ENCODE assay signal across 8 mouse cellular contexts in the genomic region with DNA sequence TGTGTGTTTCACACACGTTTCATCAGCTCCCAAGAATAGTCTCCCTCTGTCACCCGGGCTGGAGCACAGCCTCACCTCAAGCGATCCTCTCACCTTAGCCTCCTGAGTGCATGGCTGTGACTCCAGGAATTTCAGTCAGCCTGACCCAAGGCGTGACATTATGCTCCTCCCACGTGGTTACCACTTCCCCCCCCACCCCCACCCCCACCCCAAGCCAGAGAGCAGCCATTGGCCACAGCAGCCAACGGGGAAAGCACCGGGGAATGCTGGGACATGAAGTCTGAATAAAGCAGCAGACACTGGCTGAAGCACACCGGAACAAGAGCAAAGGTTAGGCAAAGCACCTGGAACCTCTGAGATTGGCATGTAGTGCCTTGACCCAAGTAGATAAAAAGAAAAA. TPM values are rescaled to one million over a fixed set of nuclear protein-coding genes. Genes with fewer than 3 reads are reported as not detected.
DNase-seq lines count a peak whose midpoint lies in the region; ATAC-seq and TF ChIP-seq lines count a peak whose summit lies in the region.

No protein-coding gene starts in this region.

- no peak for TF ChIP-seq CTCF in liver, postnatal 0 days (IDR thresholded peaks at IDR 0.05; ENCODE audit: low read depth)

- DNase-seq in liver, postnatal 0 days, result peak; percentile 79
- DNase-seq in natural killer cell, adult 2 months (ENCODE audit: low spot score in 2 of 2), result no peak
- DNase-seq in spleen, adult 18-20 months, result no peak
- DNase-seq in cerebellum, adult 11-12 months, result no peak

- no peaks in the 10 kb centered on the region for H3K4me1 ChIP-seq in brown adipose tissue, adult 24 weeks (ENCODE audit: control insufficient read depth, insufficient read depth, insufficient read length, low read length)
- no peaks in the 10 kb centered on the region for H3K4me1 ChIP-seq in forebrain, embryonic 13.5 days
- H3K4me1 ChIP-seq in intestine, embryonic 16.5 days (ENCODE audit: control insufficient read depth, insufficient read depth, low read length), result no peaks in the 10 kb centered on the region
- no peaks in the 10 kb centered on the region for H3K4me1 ChIP-seq in liver, postnatal 0 days (ENCODE audit: insufficient read depth)
- H3K4me1 ChIP-seq in stomach, embryonic 16.5 days (ENCODE audit: control insufficient read depth, insufficient read depth, low read length), result no peaks in the 10 kb centered on the region

- no peak overlapping the region for H3K9ac ChIP-seq in forebrain, embryonic 13.5 days
- H3K9ac ChIP-seq in intestine, embryonic 16.5 days (ENCODE audit: low read depth, low read length), result no peak overlapping the region
- peak overlapping the region; percentile 44 for H3K9ac ChIP-seq in liver, postnatal 0 days (replicated peaks)
- no peak overlapping the region; the same call in 1 of the 2 replicates for H3K9ac ChIP-seq in stomach, embryonic 16.5 days (ENCODE audit: low read length)

- no peaks in the 10 kb centered on the region for H3K36me3 ChIP-seq in forebrain, embryonic 13.5 days (ENCODE audit: poor library complexity, severe bottlenecking)
- no peaks in the 10 kb centered on the region for H3K36me3 ChIP-seq in intestine, embryonic 16.5 days (ENCODE audit: control insufficient read depth, insufficient read depth, low read length)
- no peaks in the 10 kb centered on the region for H3K36me3 ChIP-seq in liver, postnatal 0 days (replicated peaks; ENCODE audit: insufficient read depth, low read length)
- H3K36me3 ChIP-seq in stomach, embryonic 16.5 days (ENCODE audit: control insufficient read depth, insufficient read depth, low read length), result no peaks in the 10 kb centered on the region

- no peak overlapping the region for H3K27ac ChIP-seq in brown adipose tissue, adult 24 weeks (replicated peaks; ENCODE audit: low read depth, low read length)
- H3K27ac ChIP-seq in forebrain, embryonic 13.5 days, result no peak overlapping the region
- no peak overlapping the region for H3K27ac ChIP-seq in intestine, embryonic 16.5 days (ENCODE audit: low read length)
- H3K27ac ChIP-seq in liver, postnatal 0 days (ENCODE audit: low read depth), result peak overlapping the region; percentile 80
- no peak overlapping the region for H3K27ac ChIP-seq in stomach, embryonic 16.5 days (ENCODE audit: low read length)

- 0 out of 2 replicates have a peak, but pooled peaks have one; percentile 36 for ATAC-seq in forebrain, embryonic 13.5 days
- ATAC-seq in intestine, embryonic 16.5 days, result peak; percentile 91
- ATAC-seq in liver, postnatal 0 days, result peak; percentile 94
- peak; percentile 77; the same call in 1 of the 2 replicates for ATAC-seq in stomach, embryonic 16.5 days (ENCODE audit: insufficient read depth, low FRiP score)

- H3K9me3 ChIP-seq in forebrain, embryonic 13.5 days (replicated peaks), result no peaks in the 10 kb centered on the region
- H3K9me3 ChIP-seq in intestine, embryonic 16.5 days (ENCODE audit: control insufficient read depth, low read length), result no peaks in the 10 kb centered on the region
- H3K9me3 ChIP-seq in liver, postnatal 0 days (ENCODE audit: low read length), result no peaks in the 10 kb centered on the region
- no peaks in the 10 kb centered on the region for H3K9me3 ChIP-seq in stomach, embryonic 16.5 days (replicated peaks; ENCODE audit: control insufficient read depth, low read length)

- TF ChIP-seq EP300 in liver, postnatal 0 days (IDR thresholded peaks at IDR 0.05; ENCODE audit: low read depth), result no peak

- WGBS in forebrain, embryonic 13.5 days, result 59% methylated on average over 8 of the region's 8 CpGs
- 27% methylated on average over 8 of the region's 8 CpGs for WGBS in intestine, embryonic 16.5 days
- WGBS in liver, postnatal 0 days (ENCODE audit: insufficient replicate concordance), result 33% methylated on average over 8 of the region's 8 CpGs
- 23% methylated on average over 8 of the region's 8 CpGs for WGBS in stomach, embryonic 16.5 days

- no peak overlapping the region for H3K4me2 ChIP-seq in forebrain, embryonic 13.5 days
- H3K4me2 ChIP-seq in intestine, embryonic 16.5 days (ENCODE audit: low read depth, low read length), result peak overlapping the region; percentile 16; the same call in 1 of the 2 replicates
- H3K4me2 ChIP-seq in liver, postnatal 0 days (ENCODE audit: low read depth, low read length), result peak overlapping the region; percentile 55
- H3K4me2 ChIP-seq in stomach, embryonic 16.5 days (ENCODE audit: low read depth, low read length), result peak overlapping the region; percentile 8; the same call in 1 of the 2 replicates

- H3K27me3 ChIP-seq in forebrain, embryonic 13.5 days, result no peaks in the 10 kb centered on the region
- no peaks in the 10 kb centered on the region for H3K27me3 ChIP-seq in intestine, embryonic 16.5 days (replicated peaks; ENCODE audit: control insufficient read depth, insufficient read depth, low read length)
- H3K27me3 ChIP-seq in liver, postnatal 0 days (ENCODE audit: insufficient read depth, low read length), result no peaks in the 10 kb centered on the region
- H3K27me3 ChIP-seq in stomach, embryonic 16.5 days (ENCODE audit: control insufficient read depth, insufficient read depth, low read length), result no peaks in the 10 kb centered on the region

- H3K4me3 ChIP-seq in brown adipose tissue, adult 24 weeks (ENCODE audit: insufficient read depth, low read depth, low read length), result 0 out of 2 replicates have a peak overlapping the region, but pooled peaks have one; percentile 25
- no peak overlapping the region for H3K4me3 ChIP-seq in forebrain, embryonic 13.5 days
- H3K4me3 ChIP-seq in intestine, embryonic 16.5 days (ENCODE audit: low read length), result no peak overlapping the region
- peak overlapping the region; percentile 26 for H3K4me3 ChIP-seq in liver, postnatal 0 days (ENCODE audit: low read depth, low read length)
- H3K4me3 ChIP-seq in stomach, embryonic 16.5 days (replicated peaks; ENCODE audit: low read length), result no peak overlapping the region

RNA-seq across cellular contexts. Expression of a gene that starts 21.5 kb away (rescaled TPM):
- polyA plus RNA-seq in brown adipose tissue, adult 24 weeks (2012; ENCODE audit: insufficient read depth, insufficient read length, missing spikeins), result not detected in 2 replicates
- polyA plus RNA-seq in forebrain, embryonic 13.5 days (2015; fragmentation: Nextera tagmentation; extraction: Ambion mirVana), result not detected in 2 replicates
- polyA plus RNA-seq in intestine, embryonic 16.5 days (2015; fragmentation: Nextera tagmentation; extraction: Ambion mirVana), result not detected in 2 replicates
- polyA plus RNA-seq in liver, postnatal 0 days (2015; fragmentation: Nextera tagmentation; extraction: Ambion mirVana), result not detected in 2 replicates
- polyA plus RNA-seq in stomach, embryonic 16.5 days (2015; fragmentation: Nextera tagmentation; extraction: Ambion mirVana), result 0.08 TPM in 1 of 2 replicates, not detected in the other

RNA-seq across cellular contexts. Expression of a gene that starts 47.3 kb away (rescaled TPM):
- 1.6 and 1.9 TPM in 2 replicates for polyA plus RNA-seq in brown adipose tissue, adult 24 weeks (2012; ENCODE audit: insufficient read depth, insufficient read length, missing spikeins)
- 7.8 and 7.9 TPM in 2 replicates for polyA plus RNA-seq in forebrain, embryonic 13.5 days (2015; fragmentation: Nextera tagmentation; extraction: Ambion mirVana)
- polyA plus RNA-seq in intestine, embryonic 16.5 days (2015; fragmentation: Nextera tagmentation; extraction: Ambion mirVana), result 10.1 and 10.8 TPM in 2 replicates
- polyA plus RNA-seq in liver, postnatal 0 days (2015; fragmentation: Nextera tagmentation; extraction: Ambion mirVana), result 16.0 and 19.5 TPM in 2 replicates
- 15.4 and 16.9 TPM in 2 replicates for polyA plus RNA-seq in stomach, embryonic 16.5 days (2015; fragmentation: Nextera tagmentation; extraction: Ambion mirVana)

Comparison
In these comparisons a context has a peak if more than half of its experiments do, and no peak if none do; other contexts are left out.
1. H3K4me3 ChIP-seq: peak in brown adipose tissue, adult 24 weeks (single experiment) and liver, postnatal 0 days (single experiment); none in forebrain, embryonic 13.5 days (single experiment), intestine, embryonic 16.5 days (single experiment) and stomach, embryonic 16.5 days (single experiment).
2. ATAC-seq: peak in every context shown above with its lines; median percentile 94 in liver, postnatal 0 days; 91 in intestine, embryonic 16.5 days; 77 in stomach, embryonic 16.5 days; 36 in forebrain, embryonic 13.5 days.